Mouse (Mus musculus): Measurements from ENCODE around the gene Clec9a. TPM values are rescaled to one million over a fixed set of nuclear protein-coding genes. Genes with fewer than 3 reads are reported as not detected.

Clec9a gene
- polyA plus RNA-seq, 1 experiment = not detected

GRCm38 (mm10) chr6:129451411-129452039 lies 42.9 kb downstream of the Clec9a start, which contains the start of gene Clec1a:
Clec1a (minus strand) TSS chr6:129452000.
- no peak for TF ChIP-seq MYOG (IDR thresholded peaks at IDR 0.05; ENCODE audit: control insufficient read depth, extremely low read depth, insufficient read length)
- no peak for TF ChIP-seq MAX (IDR thresholded peaks at IDR 0.05)
- no peak for TF ChIP-seq USF1 (IDR thresholded peaks at IDR 0.05; ENCODE audit: low read depth)
- TF ChIP-seq CTCF (IDR thresholded peaks at IDR 0.05; ENCODE audit: control insufficient read depth, insufficient read depth, insufficient read length) = no peak
- H3K79me2 ChIP-seq (ENCODE audit: control insufficient read depth, insufficient read depth) = no peaks in the 10 kb centered on the region
- H3K36me3 ChIP-seq (ENCODE audit: control insufficient read depth, insufficient read depth) = no peaks in the 10 kb centered on the region
- no peak within 1 kb of the TSS for H3K4me3 ChIP-seq (ENCODE audit: insufficient read depth, poor library complexity, severe bottlenecking)
- H3ac ChIP-seq (ENCODE audit: control insufficient read depth, insufficient read length, low read depth) = no peak within 1 kb of the TSS
- H3K27me3 ChIP-seq (ENCODE audit: control insufficient read depth, insufficient read depth, insufficient read length) = no peaks in the 10 kb centered on the region
- H3K79me3 ChIP-seq (ENCODE audit: low read depth) = no peaks in the 10 kb centered on the region

DNA sequence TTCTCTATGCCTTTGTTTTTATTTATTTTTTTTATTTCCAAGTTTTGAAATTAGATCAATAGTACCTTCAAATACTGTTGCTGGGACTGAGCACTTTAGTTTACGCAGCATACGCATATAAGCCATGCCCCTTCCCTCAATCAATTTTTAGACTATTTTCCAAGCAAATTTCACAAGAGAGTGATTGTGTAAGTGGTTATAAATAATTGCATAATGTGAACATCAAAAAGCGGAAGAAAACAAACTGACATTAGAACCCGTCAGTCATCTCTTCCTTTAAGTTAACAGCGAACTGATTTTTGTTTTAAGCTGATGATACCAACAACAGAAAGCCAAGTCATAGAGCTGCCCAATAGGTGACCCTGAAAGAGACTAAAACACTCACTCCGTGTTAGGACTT lies 62.7 kb downstream of the Clec9a start:
- no peak overlapping the region for H3K4me3 ChIP-seq (ENCODE audit: insufficient read depth, poor library complexity, severe bottlenecking)
- TF ChIP-seq FOSL1 (IDR thresholded peaks at IDR 0.05; ENCODE audit: insufficient read depth, low read length, poor library complexity, severe bottlenecking) = no peak
- no peaks in the 10 kb centered on the region for H3K79me2 ChIP-seq (ENCODE audit: control insufficient read depth, insufficient read depth)
- no peaks in the 10 kb centered on the region for H3K36me3 ChIP-seq (ENCODE audit: control insufficient read depth, insufficient read depth)
- no peaks in the 10 kb centered on the region for H3K27me3 ChIP-seq (ENCODE audit: control insufficient read depth, insufficient read depth, insufficient read length)
- H3ac ChIP-seq (ENCODE audit: control insufficient read depth, insufficient read length, low read depth) = no peak overlapping the region
- H3K79me3 ChIP-seq (ENCODE audit: low read depth) = no peaks in the 10 kb centered on the region

DNA sequence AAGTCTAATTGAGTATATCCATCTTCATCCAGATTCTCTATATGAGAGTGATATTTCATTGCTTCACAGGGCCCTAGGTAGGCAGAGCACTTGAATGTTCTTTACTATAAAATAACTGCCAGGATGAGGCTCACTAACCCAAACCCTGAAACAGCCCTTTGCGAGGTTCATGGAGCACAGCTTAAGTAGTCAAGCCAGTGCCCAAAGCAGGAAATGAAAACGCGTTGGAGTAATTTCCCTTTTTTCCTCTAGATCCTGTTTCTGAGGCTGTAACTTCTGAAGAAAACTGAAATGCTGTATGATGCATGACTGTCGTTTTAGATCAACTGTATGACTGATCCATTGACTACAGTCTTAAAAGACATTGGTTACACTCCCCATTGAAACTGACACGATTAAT lies 64.0 kb downstream of the Clec9a start:
- H3K36me3 ChIP-seq (ENCODE audit: control insufficient read depth, insufficient read depth) = no peaks in the 10 kb centered on the region
- H3K79me3 ChIP-seq (ENCODE audit: low read depth) = no peaks in the 10 kb centered on the region
- no peak overlapping the region for H3ac ChIP-seq (ENCODE audit: control insufficient read depth, insufficient read length, low read depth)
- TF ChIP-seq FOSL1 (IDR thresholded peaks at IDR 0.05; ENCODE audit: insufficient read depth, low read length, poor library complexity, severe bottlenecking) (no peak), MAX (IDR thresholded peaks at IDR 0.05) (no peak), MYOG (IDR thresholded peaks at IDR 0.05; ENCODE audit: control insufficient read depth, extremely low read depth, insufficient read length) (no peak), USF1 (IDR thresholded peaks at IDR 0.05; ENCODE audit: low read depth) (no peak), CEBPB (IDR thresholded peaks at IDR 0.05; ENCODE audit: low read depth) (no peak), MYOD1 (IDR thresholded peaks at IDR 0.05; ENCODE audit: control insufficient read depth, insufficient read length, low read depth) (no peak), CTCF (IDR thresholded peaks at IDR 0.05; ENCODE audit: control insufficient read depth, insufficient read depth, insufficient read length) (no peak)
- H3K4me3 ChIP-seq (ENCODE audit: insufficient read depth, poor library complexity, severe bottlenecking) = no peak overlapping the region
- H3K27me3 ChIP-seq (ENCODE audit: control insufficient read depth, insufficient read depth, insufficient read length) = no peaks in the 10 kb centered on the region
- H3K79me2 ChIP-seq (ENCODE audit: control insufficient read depth, insufficient read depth) = no peaks in the 10 kb centered on the region

Other genes with a start within 250 kb of the Clec9a start
- gene Clec2d, start 228.2 kb upstream of the Clec9a start, polyA plus RNA-seq (2012; fragmentation: generic; extraction: Trizol) = 8.0 TPM
- gene Cd69, start 133.4 kb upstream of the Clec9a start, polyA plus RNA-seq (2012; fragmentation: generic; extraction: Trizol) = not detected
- gene 4922502D21Rik, start 77.1 kb upstream of the Clec9a start, polyA plus RNA-seq (2012; fragmentation: generic; extraction: Trizol) = not detected
- gene Clec12a, start 66.2 kb upstream of the Clec9a start, polyA plus RNA-seq (2012; fragmentation: generic; extraction: Trizol) = not detected
- not detected for gene Clec12b, start 23.0 kb upstream of the Clec9a start, polyA plus RNA-seq (2012; fragmentation: generic; extraction: Trizol)
- not detected for gene Clec1b, start 11.6 kb upstream of the Clec9a start, polyA plus RNA-seq (2012; fragmentation: generic; extraction: Trizol)
- 0.18 TPM for gene Clec1a, start 43.1 kb downstream of the Clec9a start, polyA plus RNA-seq (2012; fragmentation: generic; extraction: Trizol)
- gene Olr1, start 98.3 kb downstream of the Clec9a start, polyA plus RNA-seq (2012; fragmentation: generic; extraction: Trizol) = 0.99 TPM
- gene Tmem52b, start 103.7 kb downstream of the Clec9a start, polyA plus RNA-seq (2012; fragmentation: generic; extraction: Trizol) = 0.02 TPM
- 64.3 TPM for gene Gabarapl1, start 124.3 kb downstream of the Clec9a start, polyA plus RNA-seq (2012; fragmentation: generic; extraction: Trizol)
- not detected for gene Klre1, start 169.0 kb downstream of the Clec9a start, polyA plus RNA-seq (2012; fragmentation: generic; extraction: Trizol)
- gene Klrd1, start 182.9 kb downstream of the Clec9a start, polyA plus RNA-seq (2012; fragmentation: generic; extraction: Trizol) = not detected
- not detected for gene Klrk1, start 215.0 kb downstream of the Clec9a start, polyA plus RNA-seq (2012; fragmentation: generic; extraction: Trizol)
- gene Klrc3, start 234.5 kb downstream of the Clec9a start, polyA plus RNA-seq (2012; fragmentation: generic; extraction: Trizol) = not detected

Data from C2C12 (cell line).